Mouse (Mus musculus) stomach, embryonic 15.5 days (tissue): ENCODE results near the gene Scrn3. TPM values are rescaled to one million over a fixed set of nuclear protein-coding genes. Genes with fewer than 3 reads are reported as not detected.
A peak's percentile ranks its signal among the peaks of the same experiment; 100 is the strongest.

ENCODE experiments used
- ATAC-seq: fragments of 200-750 bp; cut with Nextera tagmentation; 2 replicates; pipeline ENCODE4 v1.8.0; 2017; ENCODE audit warnings: low read depth, moderate number of reproducible peaks, moderate TSS enrichment; ENCODE audit not compliant: insufficient read depth, low FRiP score
- H3K27ac ChIP-seq: fragments of 300-500 bp; sonication (generic); 2 replicates; pipeline ENCODE4 v1.5.1; 2015; ENCODE audit warnings: mild to moderate bottlenecking, inconsistent platforms
- H3K27me3 ChIP-seq: fragments of 300-500 bp; sonication (generic); replicated peaks from 2 replicates; pipeline ENCODE4 v1.6.1; 2015; ENCODE audit warnings: inconsistent platforms
- H3K36me3 ChIP-seq: fragments of 300-500 bp; sonication (generic); 2 replicates; pipeline ENCODE4 v1.6.1; 2015; ENCODE audit warnings: inconsistent platforms
- H3K4me1 ChIP-seq: fragments of 300-500 bp; sonication (generic); 2 replicates; pipeline ENCODE4 v1.6.1; 2015; ENCODE audit warnings: inconsistent platforms
- H3K4me2 ChIP-seq: fragments of 300-500 bp; sonication (generic); 2 replicates; pipeline ENCODE4 v1.6.1; 2015; ENCODE audit warnings: mild to moderate bottlenecking, inconsistent platforms
- H3K4me3 ChIP-seq: fragments of 300-500 bp; sonication (generic); replicated peaks from 2 replicates; pipeline ENCODE4 v1.5.1; 2015; ENCODE audit warnings: inconsistent platforms
- H3K9ac ChIP-seq: fragments of 300-500 bp; sonication (generic); 2 replicates; pipeline ENCODE4 v1.6.1; 2015; ENCODE audit warnings: inconsistent platforms
- H3K9me3 ChIP-seq: fragments of 300-500 bp; sonication (generic); 2 replicates; pipeline ENCODE4 v1.6.1; 2016; ENCODE audit warnings: inconsistent platforms
- WGBS: fragments of 180-500 bp; shearing (Covaris S2); methylation state at CpG from one replicate; pipeline ENCODE4 v1.1.7; 2015; 5-methylcytosine and 5-hydroxymethylcytosine counted together
- polyA plus RNA-seq: library from polyadenylated mRNA; unstranded; fragments of >200 nt; fragmentation: Nextera tagmentation; extraction: Ambion mirVana; gene quantifications from 2 replicates; pipeline ENCODE4 v1.2.1, GENCODE M21; 2015

Gene Scrn3
- polyA plus RNA-seq, 1 experiment from 2014 or later, result 15.3 TPM

GRCm38 (mm10) chr2:73277709-73278075 is 34.7 kb upstream of the Scrn3 start:
- Histone ChIP-seq H3K27me3 (peaks cover 75% of the 10 kb centered on the region), H3K4me2 (no peak overlapping the region), H3K4me3 (0 out of 2 replicates have a peak overlapping the region, but pooled peaks have one; percentile 7), H3K36me3 (no peaks in the 10 kb centered on the region), H3K4me1 (peaks cover 36% of the 10 kb centered on the region), H3K9ac (no peak overlapping the region), H3K9me3 (no peaks in the 10 kb centered on the region), H3K27ac (no peak overlapping the region)
- ATAC-seq, result no peak; the same call in 1 of the 2 replicates
- 6% methylated on average over 18 of the region's 18 CpGs for WGBS

- H3K9me3 ChIP-seq, result no peaks in the 10 kb centered on the region
- ATAC-seq, result 0 out of 2 replicates have a peak, but pooled peaks have one; percentile 65
- 4% methylated on average over 20 of the region's 20 CpGs for WGBS
Measured at GRCm38 (mm10) chr2:73278131-73278854, 34.1 kb upstream of the Scrn3 start.

GRCm38 (mm10) chr2:73278869-73279268 is 33.5 kb upstream of the Scrn3 start:
- H3K27ac ChIP-seq, result no peak overlapping the region
- no peak overlapping the region for H3K9ac ChIP-seq
- H3K4me1 ChIP-seq, result peaks cover 24% of the 10 kb centered on the region
- H3K4me2 ChIP-seq, result peak overlapping the region; percentile 19
- no peak for ATAC-seq
- H3K4me3 ChIP-seq, result no peak overlapping the region; the same call in 1 of the 2 replicates
- no peaks in the 10 kb centered on the region for H3K36me3 ChIP-seq
- peaks cover 64% of the 10 kb centered on the region for H3K27me3 ChIP-seq
- H3K9me3 ChIP-seq, result no peaks in the 10 kb centered on the region
- 3% methylated on average over 17 of the region's 17 CpGs for WGBS

More at GRCm38 (mm10) chr2:73278131-73278854, 34.1 kb upstream of the Scrn3 start:
- Histone ChIP-seq H3K4me1 (peaks cover 30% of the 10 kb centered on the region), H3K4me3 (no peak overlapping the region; the same call in 1 of the 2 replicates), H3K36me3 (no peaks in the 10 kb centered on the region), H3K27me3 (peaks cover 69% of the 10 kb centered on the region), H3K9ac (no peak overlapping the region), H3K4me2 (peak overlapping the region; percentile 19), H3K27ac (no peak overlapping the region)

GRCm38 (mm10) chr2:73279271-73280038 is 32.9 kb upstream of the Scrn3 start:
- no peak overlapping the region for H3K27ac ChIP-seq
- no peak for ATAC-seq
- H3K4me3 ChIP-seq, result no peak overlapping the region
- H3K4me2 ChIP-seq, result 0 out of 2 replicates have a peak overlapping the region, but pooled peaks have one; percentile 19
- no peaks in the 10 kb centered on the region for H3K9me3 ChIP-seq
- 3% methylated on average over 28 of the region's 31 CpGs for WGBS
- H3K9ac ChIP-seq, result no peak overlapping the region
- H3K36me3 ChIP-seq, result no peaks in the 10 kb centered on the region
- H3K4me1 ChIP-seq, result peaks cover 18% of the 10 kb centered on the region
- H3K27me3 ChIP-seq, result peaks cover 58% of the 10 kb centered on the region

GRCm38 (mm10) chr2:73280356-73281047 is 31.9 kb upstream of the Scrn3 start:
- ATAC-seq, result no peak
- Histone ChIP-seq H3K27me3 (peaks cover 54% of the 10 kb centered on the region), H3K9me3 (no peaks in the 10 kb centered on the region), H3K9ac (no peak overlapping the region), H3K4me3 (no peak overlapping the region; the same call in 1 of the 2 replicates), H3K27ac (no peak overlapping the region), H3K36me3 (no peaks in the 10 kb centered on the region), H3K4me1 (peaks cover 17% of the 10 kb centered on the region), H3K4me2 (peak overlapping the region; percentile 33)
- 4% methylated on average over 33 of the region's 33 CpGs for WGBS

- Histone ChIP-seq H3K4me1 (peaks cover 17% of the 10 kb centered on the region), H3K27me3 (peaks cover 51% of the 10 kb centered on the region), H3K9ac (no peak overlapping the region), H3K36me3 (no peaks in the 10 kb centered on the region), H3K27ac (no peak overlapping the region), H3K4me3 (no peak overlapping the region; the same call in 1 of the 2 replicates), H3K4me2 (peak overlapping the region; percentile 33; the same call in 1 of the 2 replicates), H3K9me3 (no peaks in the 10 kb centered on the region)
- ATAC-seq, result no peak
- WGBS, result 18% methylated on average over 22 of the region's 22 CpGs
Measured at GRCm38 (mm10) chr2:73281048-73281661, 31.2 kb upstream of the Scrn3 start.

GRCm38 (mm10) chr2:73281707-73282106 is 30.7 kb upstream of the Scrn3 start:
- peaks cover 17% of the 10 kb centered on the region for H3K4me1 ChIP-seq
- H3K4me3 ChIP-seq, result no peak overlapping the region
- H3K4me2 ChIP-seq, result no peak overlapping the region
- 18% methylated on average over 7 of the region's 7 CpGs for WGBS
- no peak for ATAC-seq
- H3K27ac ChIP-seq, result no peak overlapping the region
- H3K9me3 ChIP-seq, result no peaks in the 10 kb centered on the region
- H3K27me3 ChIP-seq, result peaks cover 47% of the 10 kb centered on the region
- H3K36me3 ChIP-seq, result no peaks in the 10 kb centered on the region
- no peak overlapping the region for H3K9ac ChIP-seq

- H3K27ac ChIP-seq, result no peak overlapping the region
- H3K27me3 ChIP-seq, result peaks cover 14% of the 10 kb centered on the region
- H3K9me3 ChIP-seq, result no peaks in the 10 kb centered on the region
- no peak overlapping the region for H3K4me3 ChIP-seq
- no peak overlapping the region for H3K4me2 ChIP-seq
- H3K36me3 ChIP-seq, result no peaks in the 10 kb centered on the region
- no peak for ATAC-seq
- H3K4me1 ChIP-seq, result peaks cover 4% of the 10 kb centered on the region; the same call in 1 of the 2 replicates
- 8% methylated on average over 2 of the region's 2 CpGs for WGBS
- H3K9ac ChIP-seq, result no peak overlapping the region
Measured at GRCm38 (mm10) chr2:73285630-73286029, 26.8 kb upstream of the Scrn3 start.

- Histone ChIP-seq H3K4me3 (no peak overlapping the region), H3K4me1 (no peaks in the 10 kb centered on the region), H3K36me3 (no peaks in the 10 kb centered on the region), H3K27ac (no peak overlapping the region), H3K27me3 (no peaks in the 10 kb centered on the region), H3K9ac (no peak overlapping the region), H3K9me3 (no peaks in the 10 kb centered on the region), H3K4me2 (no peak overlapping the region)
- no peak for ATAC-seq
- WGBS, result 67% methylated on average over 4 of the region's 4 CpGs
Measured at GRCm38 (mm10) chr2:73291130-73291529, 21.3 kb upstream of the Scrn3 start.

- ATAC-seq, result no peak
- Histone ChIP-seq H3K4me2 (no peak overlapping the region), H3K4me3 (no peak overlapping the region), H3K27me3 (no peaks in the 10 kb centered on the region), H3K27ac (no peak overlapping the region), H3K4me1 (no peaks in the 10 kb centered on the region), H3K9me3 (no peaks in the 10 kb centered on the region), H3K36me3 (no peaks in the 10 kb centered on the region), H3K9ac (no peak overlapping the region)
- 71% methylated on average over 7 of the region's 7 CpGs for WGBS
Measured at GRCm38 (mm10) chr2:73295023-73295422, 17.4 kb upstream of the Scrn3 start.

GRCm38 (mm10) chr2:73298154-73298553 is 14.2 kb upstream of the Scrn3 start:
- Histone ChIP-seq H3K27me3 (no peaks in the 10 kb centered on the region), H3K9ac (no peak overlapping the region), H3K4me1 (no peaks in the 10 kb centered on the region), H3K4me2 (no peak overlapping the region), H3K4me3 (no peak overlapping the region), H3K27ac (no peak overlapping the region), H3K36me3 (no peaks in the 10 kb centered on the region), H3K9me3 (no peaks in the 10 kb centered on the region)
- ATAC-seq, result no peak
- WGBS, result 88% methylated on average over 7 of the region's 7 CpGs
